Mouse (Mus musculus) hematopoietic stem cell, adult 5-6 weeks (primary cell): ENCODE measurements at regions not wholly inside any gene's neighbourhood (a gene's known extent, or its start where the extent isn't known, plus 50 kb on each side); places are given as distances from the start of the nearest gene placed in this dataset.

Experiments
- ATAC-seq, 2 experiments: fragments of 125-278 bp in 1 of 2; replicated peaks in 1 of 2; 2 replicates each; pipeline ENCODE4 v1.8.0; 2016 to 2017; ENCODE audit warnings: inconsistent platforms in 2 of 2, mild to moderate bottlenecking in 2 of 2, moderate number of reproducible peaks in 2 of 2, low read depth in 1 of 2, moderate TSS enrichment in 1 of 2; ENCODE audit not compliant: low FRiP score in 2 of 2, poor library complexity in 2 of 2, severe bottlenecking in 2 of 2, insufficient read depth in 1 of 2, low TSS enrichment in 1 of 2

DNA sequence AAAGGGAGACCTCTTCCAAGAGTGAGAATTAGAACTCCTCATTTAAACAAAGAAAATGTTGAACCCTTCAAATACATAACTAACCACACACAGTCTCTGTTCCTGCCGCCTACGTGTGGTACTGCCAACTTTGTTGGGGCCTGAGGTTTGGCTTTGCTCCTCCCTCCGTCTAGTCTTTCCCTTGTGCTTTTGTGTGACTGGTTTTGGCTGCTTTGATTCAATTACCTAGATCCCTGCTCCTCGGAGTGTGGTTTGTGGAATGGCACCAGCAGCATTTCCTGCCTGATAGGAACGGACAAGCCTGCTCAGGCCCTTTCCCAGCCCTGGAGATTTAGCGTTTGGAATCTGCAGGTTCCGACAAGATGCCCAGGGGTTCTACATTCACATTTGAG, 263.0 kb downstream of the Rnd3 start:
- ATAC-seq: no peak

DNA sequence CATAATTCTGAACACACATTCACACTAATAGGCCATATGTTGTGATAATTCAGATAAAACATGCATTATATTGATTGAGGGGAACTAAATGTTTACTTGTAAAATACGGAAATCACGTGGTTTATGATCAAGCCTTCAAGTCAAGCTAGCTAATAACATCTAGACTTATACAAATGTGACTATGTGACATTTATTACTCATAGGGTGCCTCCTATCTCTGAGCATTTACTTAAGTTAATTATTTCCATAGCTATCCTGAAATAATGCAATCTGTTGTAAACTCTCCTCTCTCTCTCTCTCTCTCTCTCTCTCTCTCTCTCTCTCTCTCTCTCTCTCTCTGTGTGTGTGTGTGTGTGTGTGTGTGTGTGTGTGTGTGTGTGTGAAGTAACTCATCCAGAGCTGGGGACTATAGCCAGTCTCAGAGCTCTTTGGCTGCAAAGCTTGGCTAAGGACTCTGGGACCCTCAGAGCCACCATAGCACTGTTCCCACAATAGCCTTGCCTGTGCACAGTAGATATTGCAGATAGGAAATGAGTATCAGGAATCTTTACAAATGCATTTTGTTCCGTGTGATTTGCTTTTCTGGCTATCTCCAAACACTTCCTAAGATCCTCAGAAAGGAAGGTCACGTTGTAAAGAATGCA, 263.5 kb downstream of the Rnd3 start:
- no peak for ATAC-seq

DNA sequence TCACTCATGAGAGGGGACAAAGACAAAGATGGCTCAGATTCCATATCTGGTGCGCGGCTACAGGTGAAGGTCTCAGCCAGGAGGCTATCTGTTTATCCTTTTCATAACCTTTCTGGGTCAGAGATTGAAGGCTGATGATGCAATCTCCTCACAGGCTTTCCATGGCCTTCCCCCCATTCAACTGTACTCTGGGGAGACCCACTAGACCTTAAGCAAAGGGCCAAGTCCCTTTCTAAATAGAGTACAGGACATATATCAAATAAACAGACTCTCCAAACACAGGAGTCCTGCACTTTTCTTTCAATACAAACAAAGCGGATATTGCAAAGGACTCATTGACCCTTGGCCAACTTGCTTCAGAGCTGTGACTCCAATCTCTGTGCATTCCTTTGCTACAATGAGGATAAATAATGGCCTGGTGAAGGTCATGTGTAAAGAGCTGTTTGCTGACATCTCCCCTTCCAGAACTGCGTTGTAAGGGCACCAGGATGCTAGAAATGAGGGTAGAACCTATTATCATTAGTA, 267.3 kb downstream of the Rnd3 start:
- no peak for ATAC-seq

GRCm38 (mm10) chr2:50880806-50881205, 268.1 kb downstream of the Rnd3 start:
- ATAC-seq: no peak

DNA sequence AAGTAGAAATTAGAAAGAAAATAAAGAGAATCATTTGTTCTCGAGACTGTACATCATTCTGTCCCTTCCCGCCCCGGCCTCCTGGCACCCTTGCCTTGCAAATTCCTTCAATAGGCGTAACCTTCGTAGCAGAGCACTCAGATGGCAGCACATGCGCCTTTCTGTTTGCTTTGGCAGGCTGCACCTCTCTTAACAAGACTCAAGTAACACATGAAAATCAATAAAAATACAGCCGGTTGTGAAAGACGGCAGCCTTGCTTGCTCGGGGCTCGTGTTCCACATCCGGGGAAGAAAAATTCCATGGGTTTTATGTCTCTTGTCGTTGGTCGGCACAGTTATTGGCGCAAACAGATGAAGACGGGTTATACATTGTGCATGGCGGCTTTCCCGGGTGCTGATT, 271.2 kb downstream of the Rnd3 start:
- ATAC-seq: no peak

GRCm38 (mm10) chr2:50875072-50875471, 273.8 kb downstream of the Rnd3 start:
- no peak for ATAC-seq

DNA sequence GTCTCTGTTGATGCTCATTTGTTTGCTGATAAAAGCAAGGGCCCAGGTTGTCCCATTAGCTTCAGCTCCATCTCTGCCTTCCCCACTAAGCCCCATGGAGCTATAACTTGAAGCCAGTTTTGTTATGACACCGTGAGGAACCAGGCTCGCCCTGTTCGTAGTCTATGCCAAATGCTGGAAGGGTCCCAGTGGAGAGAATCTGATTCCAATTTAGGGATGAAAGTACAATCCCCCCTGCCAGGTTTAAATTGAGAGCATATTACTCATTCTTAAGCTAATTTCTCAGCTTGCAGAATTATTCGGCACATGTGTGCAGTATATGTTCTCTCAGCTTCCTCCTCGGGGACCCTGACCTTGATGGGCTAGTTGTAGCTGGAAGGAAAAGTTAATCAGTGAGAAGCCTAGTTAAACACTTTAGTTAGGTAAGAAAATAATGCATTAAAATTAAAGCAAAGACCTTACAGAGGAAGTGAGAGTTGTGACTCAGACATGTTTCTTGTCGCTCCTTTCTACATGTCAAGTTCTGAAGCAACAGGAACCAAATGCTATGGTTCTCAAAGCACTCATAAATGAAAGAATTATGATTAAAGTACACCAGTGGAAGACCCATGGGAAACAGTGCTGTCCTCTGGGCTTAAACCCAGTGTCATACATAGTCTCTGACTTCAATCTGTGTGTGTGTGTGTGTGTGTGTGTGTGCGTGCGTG, 295.2 kb downstream of the Rnd3 start:
- no peak for ATAC-seq

GRCm38 (mm10) chr2:50852413-50852919, 296.4 kb downstream of the Rnd3 start:
- ATAC-seq: no peak

DNA sequence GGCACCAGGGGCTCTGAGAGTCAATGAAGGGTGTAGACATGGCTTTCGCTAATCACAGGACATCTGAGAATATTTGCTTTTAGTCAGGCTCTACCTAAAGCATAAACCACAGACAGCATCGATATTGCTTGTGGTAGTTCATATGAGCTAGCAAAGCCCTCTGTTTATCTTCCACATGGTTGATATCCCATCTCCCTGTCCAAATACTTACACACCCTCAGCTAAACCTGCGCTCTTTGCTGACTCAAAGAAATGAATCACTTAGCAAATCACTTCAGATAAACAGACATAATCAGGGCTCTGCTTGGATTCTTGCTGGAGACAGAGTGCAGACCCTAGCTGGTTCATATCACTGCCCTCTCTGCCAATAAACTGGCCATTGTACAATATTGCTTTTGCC, 298.8 kb downstream of the Rnd3 start:
- no peak for ATAC-seq

GRCm38 (mm10) chr2:50841881-50842280, 307.0 kb downstream of the Rnd3 start:
- ATAC-seq: peak; percentile 99 to 100

- no peak for ATAC-seq
Observed at GRCm38 (mm10) chr2:50835511-50836320, 313.2 kb downstream of the Rnd3 start.

DNA sequence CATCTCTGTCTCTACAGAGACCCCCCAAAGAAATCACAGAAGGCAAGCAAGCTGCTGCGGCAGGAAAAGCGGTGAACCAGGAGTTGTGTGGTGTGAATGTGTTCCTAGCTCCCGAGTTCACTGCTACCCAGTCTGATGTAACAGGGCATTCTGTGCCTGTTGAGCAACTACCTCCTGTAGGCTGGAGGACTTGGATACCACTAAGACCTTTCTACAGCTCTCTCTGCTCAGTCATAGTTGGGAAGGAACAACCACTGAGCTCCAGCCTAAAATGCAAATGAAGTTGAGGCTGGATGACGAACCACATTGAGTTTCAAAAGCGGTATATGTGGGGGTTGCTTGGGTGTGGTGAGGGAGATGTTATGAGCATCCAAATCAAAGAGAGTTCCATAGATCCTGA, 315.1 kb downstream of the Rnd3 start:
- ATAC-seq: no peak

DNA sequence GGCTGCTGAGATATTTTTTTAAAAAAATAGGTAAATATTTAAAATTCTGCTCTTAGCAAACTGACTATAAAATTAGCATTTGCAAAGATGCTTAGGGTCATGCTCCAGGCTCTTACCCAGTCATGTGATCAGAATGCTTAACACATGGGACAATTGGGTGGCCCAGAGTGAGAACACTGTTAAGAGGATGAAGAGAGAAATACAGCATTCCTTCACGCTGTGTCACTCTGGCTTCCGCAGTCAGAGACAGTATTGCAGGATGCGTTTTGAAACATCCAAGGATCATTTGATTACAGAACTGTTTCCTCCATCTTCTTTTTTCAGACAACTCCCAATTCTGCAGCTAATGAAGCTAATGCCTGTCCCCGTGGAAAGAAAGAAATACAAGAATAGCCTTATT, 316.4 kb downstream of the Rnd3 start:
- no peak for ATAC-seq

DNA sequence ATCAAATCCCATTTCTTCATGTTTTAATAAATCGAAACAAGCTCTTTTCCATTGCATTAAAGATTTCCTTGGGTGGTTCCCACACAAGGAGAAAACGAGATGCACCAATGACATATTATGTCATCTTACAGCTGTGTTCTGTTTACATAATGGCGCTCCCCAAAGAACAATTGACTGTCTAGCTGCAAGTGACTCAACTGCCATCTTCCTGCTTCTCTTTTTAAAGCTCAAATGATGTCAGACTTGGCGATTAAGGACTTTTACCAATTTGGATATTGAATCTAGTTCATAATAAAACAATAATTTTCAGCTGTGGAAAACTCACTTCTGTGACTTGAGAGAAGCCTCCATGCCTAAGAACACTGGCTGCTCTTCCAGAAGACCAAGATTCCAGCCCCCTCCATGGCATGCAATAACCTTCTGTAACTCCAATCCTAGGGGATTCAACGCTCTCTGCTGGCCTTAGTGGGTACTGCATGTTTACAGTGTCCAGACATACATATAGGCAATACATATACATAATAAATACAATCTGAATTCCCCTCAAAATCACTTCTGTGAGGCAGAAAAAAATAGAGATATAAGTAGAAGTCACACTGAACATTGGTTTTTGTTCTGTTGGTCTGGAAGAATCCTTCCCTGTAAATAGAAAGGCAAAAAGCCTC, 318.7 kb downstream of the Rnd3 start:
- ATAC-seq: no peak

GRCm38 (mm10) chr2:50827097-50827496, 321.8 kb downstream of the Rnd3 start:
- ATAC-seq: no peak

- peak; percentile 42; a peak in 2 of 4 replicates for ATAC-seq
Observed at GRCm38 (mm10) chr2:50826537-50826936, 322.4 kb downstream of the Rnd3 start.

DNA sequence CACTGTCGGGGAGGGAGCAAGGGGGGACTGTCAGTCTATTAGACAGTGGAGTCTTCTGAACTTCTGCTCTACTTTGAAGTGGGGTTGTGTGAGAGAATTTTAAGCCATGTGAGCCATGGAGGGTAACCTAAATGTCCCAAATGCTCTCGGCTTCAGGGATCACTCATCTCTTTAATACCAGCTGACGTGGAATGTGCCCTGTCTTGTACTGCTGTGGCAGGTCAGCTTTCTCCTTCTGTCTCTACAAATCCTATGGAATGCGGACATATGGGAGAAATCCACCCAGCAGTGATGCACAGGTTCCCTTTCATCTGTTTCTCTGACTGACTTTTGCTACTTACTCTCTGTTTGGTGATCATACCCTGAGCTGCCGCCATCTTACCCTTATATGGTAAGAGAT, 323.3 kb downstream of the Rnd3 start:
- ATAC-seq: no peak
